Mouse (Mus musculus): ENCODE measurements around the gene Zc3h13. TPM values are rescaled to one million over a fixed set of nuclear protein-coding genes. Genes with fewer than 3 reads are reported as not detected.
A peak's percentile ranks its signal among the peaks of the same experiment; 100 is the strongest.

Zc3h13 gene
- polyA plus RNA-seq, 1 experiment from 2014 or later = 19.7 TPM

- no peak overlapping the region for H3K27ac ChIP-seq (ENCODE audit: low read depth)
- no peaks in the 10 kb centered on the region for H3K27me3 ChIP-seq (ENCODE audit: insufficient read depth, low read length)
- H3K9me3 ChIP-seq (ENCODE audit: low read length) = no peaks in the 10 kb centered on the region
- no peaks in the 10 kb centered on the region for H3K36me3 ChIP-seq (replicated peaks; ENCODE audit: insufficient read depth, low read length)
- no peaks in the 10 kb centered on the region for H3K4me1 ChIP-seq (ENCODE audit: insufficient read depth)
- no peak for TF ChIP-seq CTCF (IDR thresholded peaks at IDR 0.05; ENCODE audit: low read depth)
- no peak for TF ChIP-seq EP300 (IDR thresholded peaks at IDR 0.05; ENCODE audit: low read depth)
- no peak overlapping the region for H3K4me2 ChIP-seq (ENCODE audit: low read depth, low read length)
- H3K9ac ChIP-seq (replicated peaks) = no peak overlapping the region
- ATAC-seq (no peak), DNase-seq (no peak)
- WGBS (ENCODE audit: insufficient replicate concordance) = 34% methylated on average over 3 of the region's 3 CpGs
- H3K4me3 ChIP-seq (ENCODE audit: low read depth, low read length) = no peak overlapping the region
Observed at GRCm38 (mm10) chr14:75367503-75367902, 83.3 kb downstream of the Zc3h13 start.

- Histone ChIP-seq H3K9me3 (ENCODE audit: low read length) (no peaks in the 10 kb centered on the region), H3K9ac (replicated peaks) (no peak overlapping the region), H3K4me1 (ENCODE audit: insufficient read depth) (no peaks in the 10 kb centered on the region), H3K27me3 (ENCODE audit: insufficient read depth, low read length) (no peaks in the 10 kb centered on the region), H3K36me3 (replicated peaks; ENCODE audit: insufficient read depth, low read length) (no peaks in the 10 kb centered on the region), H3K27ac (ENCODE audit: low read depth) (no peak overlapping the region), H3K4me3 (ENCODE audit: low read depth, low read length) (no peak overlapping the region), H3K4me2 (ENCODE audit: low read depth, low read length) (no peak overlapping the region)
- no peak for DNase-seq
- TF ChIP-seq EP300 (IDR thresholded peaks at IDR 0.05; ENCODE audit: low read depth) = no peak
- no peak for TF ChIP-seq CTCF (IDR thresholded peaks at IDR 0.05; ENCODE audit: low read depth)
- no peak for ATAC-seq
- WGBS (ENCODE audit: insufficient replicate concordance) = 78% methylated on average over 5 of the region's 5 CpGs
Observed at GRCm38 (mm10) chr14:75369880-75370279, 85.7 kb downstream of the Zc3h13 start.

- H3K36me3 ChIP-seq (replicated peaks; ENCODE audit: insufficient read depth, low read length) = no peaks in the 10 kb centered on the region
- H3K27ac ChIP-seq (ENCODE audit: low read depth) = no peak overlapping the region
- no peak overlapping the region for H3K4me2 ChIP-seq (ENCODE audit: low read depth, low read length)
- H3K4me1 ChIP-seq (ENCODE audit: insufficient read depth) = no peaks in the 10 kb centered on the region
- ATAC-seq = no peak
- TF ChIP-seq CTCF (IDR thresholded peaks at IDR 0.05; ENCODE audit: low read depth) = no peak
- no peak for TF ChIP-seq EP300 (IDR thresholded peaks at IDR 0.05; ENCODE audit: low read depth)
- 63% methylated on average over 11 of the region's 11 CpGs for WGBS (ENCODE audit: insufficient replicate concordance)
- DNase-seq = no peak
- no peak overlapping the region for H3K9ac ChIP-seq (replicated peaks)
- no peaks in the 10 kb centered on the region for H3K27me3 ChIP-seq (ENCODE audit: insufficient read depth, low read length)
- H3K9me3 ChIP-seq (ENCODE audit: low read length) = no peaks in the 10 kb centered on the region
- no peak overlapping the region for H3K4me3 ChIP-seq (ENCODE audit: low read depth, low read length)
Observed at GRCm38 (mm10) chr14:75375006-75375598, 90.9 kb downstream of the Zc3h13 start.

GRCm38 (mm10) chr14:75376256-75376655, 92.1 kb downstream of the Zc3h13 start:
- H3K4me2 ChIP-seq (ENCODE audit: low read depth, low read length) = no peak overlapping the region
- no peaks in the 10 kb centered on the region for H3K9me3 ChIP-seq (ENCODE audit: low read length)
- no peak overlapping the region for H3K9ac ChIP-seq (replicated peaks)
- DNase-seq = no peak
- no peaks in the 10 kb centered on the region for H3K4me1 ChIP-seq (ENCODE audit: insufficient read depth)
- H3K36me3 ChIP-seq (replicated peaks; ENCODE audit: insufficient read depth, low read length) = no peaks in the 10 kb centered on the region
- 30% methylated on average over 2 of the region's 2 CpGs for WGBS (ENCODE audit: insufficient replicate concordance)
- ATAC-seq = no peak
- H3K4me3 ChIP-seq (ENCODE audit: low read depth, low read length) = no peak overlapping the region
- TF ChIP-seq CTCF (IDR thresholded peaks at IDR 0.05; ENCODE audit: low read depth) = no peak
- no peak for TF ChIP-seq EP300 (IDR thresholded peaks at IDR 0.05; ENCODE audit: low read depth)
- H3K27ac ChIP-seq (ENCODE audit: low read depth) = no peak overlapping the region
- H3K27me3 ChIP-seq (ENCODE audit: insufficient read depth, low read length) = no peaks in the 10 kb centered on the region

- peak; percentile 19 for DNase-seq
- Histone ChIP-seq H3K27ac (ENCODE audit: low read depth) (no peak overlapping the region), H3K9ac (replicated peaks) (no peak overlapping the region), H3K9me3 (ENCODE audit: low read length) (no peaks in the 10 kb centered on the region), H3K36me3 (replicated peaks; ENCODE audit: insufficient read depth, low read length) (no peaks in the 10 kb centered on the region), H3K4me1 (ENCODE audit: insufficient read depth) (no peaks in the 10 kb centered on the region), H3K4me2 (ENCODE audit: low read depth, low read length) (no peak overlapping the region), H3K4me3 (ENCODE audit: low read depth, low read length) (no peak overlapping the region), H3K27me3 (ENCODE audit: insufficient read depth, low read length) (no peaks in the 10 kb centered on the region)
- peak; percentile 73 for ATAC-seq
- TF ChIP-seq EP300 (IDR thresholded peaks at IDR 0.05; ENCODE audit: low read depth) (no peak), CTCF (IDR thresholded peaks at IDR 0.05; ENCODE audit: low read depth) (no peak)
- WGBS (ENCODE audit: insufficient replicate concordance) = 57% methylated on average over 7 of the region's 7 CpGs
Observed at GRCm38 (mm10) chr14:75377612-75378011, 93.4 kb downstream of the Zc3h13 start.

Small RNA genes lying within 50 kb of the gene (microRNA-seq; reads per million reads assigned to microRNA genes)
- gene Gm44482 = not detected

Other genes starting within 250 kb of the Zc3h13 start
- not detected in 2 replicates for gene Lrrc63, start 153.5 kb upstream of the Zc3h13 start, polyA plus RNA-seq (2015; fragmentation: Nextera tagmentation; extraction: Ambion mirVana)
- gene Lcp1, start 153.3 kb upstream of the Zc3h13 start, polyA plus RNA-seq (2015; fragmentation: Nextera tagmentation; extraction: Ambion mirVana) = 39.4 and 45.5 TPM in 2 replicates
- gene Cpb2, start 42.1 kb upstream of the Zc3h13 start, polyA plus RNA-seq (2015; fragmentation: Nextera tagmentation; extraction: Ambion mirVana) = 400 and 408 TPM in 2 replicates
- gene Siah3, start 171.6 kb downstream of the Zc3h13 start, polyA plus RNA-seq (2015; fragmentation: Nextera tagmentation; extraction: Ambion mirVana) = 0.02 TPM in 1 of 2 replicates, not detected in the other